Mouse (Mus musculus) kidney, adult 11 months (tissue): ENCODE results near the gene Frzb.
"Not testable (repeated sequence)": the region's sequence is repeated elsewhere in the genome, so short reads cannot be mapped to it uniquely, and the experiment has no call there.

Experiments used
- DNase-seq: peaks from one replicate; pipeline ENCODE4 v3.0.0; 2022

The Frzb gene

DNA sequence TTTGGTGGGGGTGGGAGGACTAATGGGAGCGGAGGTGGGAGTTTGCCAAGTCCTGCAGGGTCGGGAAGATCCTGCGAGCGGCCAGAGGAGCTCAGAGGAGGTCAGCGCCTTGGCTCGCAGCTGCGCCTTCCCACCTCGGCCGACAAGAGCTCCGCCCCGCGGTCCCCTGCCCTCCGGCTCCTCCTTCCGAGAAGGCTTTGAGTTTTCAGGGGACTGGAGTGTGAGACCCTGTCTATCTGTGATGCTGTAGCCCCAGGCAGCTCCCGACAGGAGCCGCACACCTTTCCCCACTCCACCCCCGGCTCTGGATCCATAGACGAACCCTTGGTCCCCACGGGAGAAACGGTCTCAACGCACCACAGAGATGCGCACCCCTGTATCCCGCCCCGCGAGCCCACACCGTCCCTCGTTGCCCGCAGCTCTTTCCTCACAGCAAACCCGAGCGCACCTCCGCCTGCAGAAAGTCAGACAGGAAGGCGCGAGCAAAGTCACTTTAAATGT, at the start of gene Frzb:
Gene Frzb, minus strand, starts transcription at position 335 of the 501 bp plus-strand sequence.
- peak; percentile 46 for DNase-seq

DNA sequence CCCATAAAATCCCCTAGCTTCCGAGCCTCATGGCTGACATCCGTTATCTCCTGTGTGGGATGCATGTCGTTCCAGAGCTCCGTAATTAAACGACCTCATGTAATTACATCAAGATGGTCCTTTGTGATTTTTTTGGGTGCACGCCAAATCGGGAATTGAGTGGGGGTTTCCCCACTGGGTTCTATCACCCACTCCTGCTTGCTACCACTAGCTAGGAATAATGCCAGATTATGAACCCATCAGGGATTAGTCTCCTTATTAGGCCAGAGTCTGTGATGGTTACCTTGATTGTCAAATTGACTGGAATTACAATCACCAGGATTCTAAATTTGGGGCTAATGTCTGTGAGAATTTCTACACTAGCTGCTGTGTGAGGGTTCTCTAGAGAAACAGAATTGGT, 47.9 kb upstream of the Frzb start:
- not testable (repeated sequence) for DNase-seq

DNA sequence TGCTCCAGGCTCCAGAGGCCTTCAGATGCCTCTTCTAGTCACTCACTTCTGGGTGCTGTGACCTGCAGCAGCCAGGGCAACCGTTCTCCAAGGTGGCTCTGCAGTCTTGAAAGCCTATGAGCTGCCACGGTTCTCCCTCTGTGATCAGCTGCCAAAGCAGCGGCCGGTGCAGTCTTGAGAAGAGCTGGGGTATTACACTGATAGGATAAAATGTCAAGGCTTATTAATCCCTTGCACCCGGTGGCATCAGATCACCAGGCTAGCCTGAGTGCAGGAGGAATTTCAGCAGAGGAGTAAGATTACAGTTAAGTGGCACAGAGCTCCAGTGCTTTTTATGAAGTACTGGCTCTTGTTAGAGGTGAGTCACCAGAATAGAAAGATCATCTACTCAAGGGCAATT, 39.4 kb upstream of the Frzb start:
- no peak for DNase-seq

DNA sequence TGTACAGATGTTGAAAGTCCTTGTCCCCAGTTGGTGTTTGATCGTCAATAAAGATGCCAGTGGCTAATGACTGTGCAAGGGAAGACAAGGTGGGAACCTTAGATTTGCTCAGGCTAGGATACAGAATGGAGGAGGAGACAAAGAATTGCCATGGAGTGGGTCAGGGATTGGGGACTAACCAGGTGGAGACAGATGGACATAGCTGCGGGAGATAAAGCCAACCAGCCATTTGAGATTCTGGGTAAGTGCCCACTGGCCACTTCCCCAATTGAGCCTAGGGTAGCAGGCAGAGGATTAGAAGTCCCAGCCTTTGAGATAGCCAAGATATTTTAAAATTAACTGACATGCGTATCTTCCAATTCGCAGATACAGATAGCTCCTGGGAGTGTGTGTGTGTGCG, 37.5 kb upstream of the Frzb start:
- DNase-seq, result no peak

DNA sequence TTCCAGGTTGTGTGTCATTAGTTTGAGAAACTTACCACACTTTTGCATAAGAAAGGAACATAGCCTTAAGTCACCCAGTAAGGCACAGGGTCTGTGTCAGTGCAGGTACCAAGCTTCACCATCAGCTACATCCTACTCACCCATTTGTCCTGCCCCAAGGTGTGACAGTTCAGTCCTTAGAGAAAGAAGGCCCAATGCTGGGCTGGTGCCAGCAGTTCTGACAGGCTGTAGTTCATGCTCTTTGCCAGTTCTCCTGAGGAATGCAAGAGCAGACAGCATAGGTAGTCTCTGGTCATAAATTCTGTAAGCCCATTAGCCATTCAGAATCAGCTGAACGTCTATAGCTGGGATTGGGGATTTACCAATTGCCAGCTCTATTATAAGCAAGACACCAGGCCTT, 28.4 kb upstream of the Frzb start:
- no peak for DNase-seq

DNA sequence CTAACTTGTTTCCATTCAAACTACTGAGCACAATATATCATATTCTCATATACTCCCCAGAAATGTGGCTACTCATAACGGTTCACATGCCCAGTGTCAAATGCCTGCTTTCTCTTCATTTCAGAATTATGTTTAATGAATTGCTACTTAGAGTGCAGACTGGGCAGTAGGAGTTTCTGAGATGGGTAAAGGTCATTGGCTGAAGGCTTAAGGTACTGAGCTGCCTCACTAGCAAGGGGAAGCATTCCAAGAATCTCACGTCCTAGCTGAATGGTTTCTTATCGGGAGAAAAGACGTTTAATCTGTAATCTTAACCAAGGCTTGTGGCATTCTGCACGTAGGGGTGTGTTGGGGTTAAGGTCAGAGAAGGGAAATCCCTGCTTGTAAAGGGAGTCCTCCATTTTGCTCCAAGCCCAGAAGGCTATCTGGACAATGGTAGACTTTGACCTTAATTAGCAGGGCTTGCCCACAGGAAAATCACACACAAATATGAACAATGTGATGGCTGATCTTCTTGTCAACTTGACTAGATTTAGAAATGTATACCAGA, 26.9 kb upstream of the Frzb start:
- DNase-seq, result peak; percentile 9

DNA sequence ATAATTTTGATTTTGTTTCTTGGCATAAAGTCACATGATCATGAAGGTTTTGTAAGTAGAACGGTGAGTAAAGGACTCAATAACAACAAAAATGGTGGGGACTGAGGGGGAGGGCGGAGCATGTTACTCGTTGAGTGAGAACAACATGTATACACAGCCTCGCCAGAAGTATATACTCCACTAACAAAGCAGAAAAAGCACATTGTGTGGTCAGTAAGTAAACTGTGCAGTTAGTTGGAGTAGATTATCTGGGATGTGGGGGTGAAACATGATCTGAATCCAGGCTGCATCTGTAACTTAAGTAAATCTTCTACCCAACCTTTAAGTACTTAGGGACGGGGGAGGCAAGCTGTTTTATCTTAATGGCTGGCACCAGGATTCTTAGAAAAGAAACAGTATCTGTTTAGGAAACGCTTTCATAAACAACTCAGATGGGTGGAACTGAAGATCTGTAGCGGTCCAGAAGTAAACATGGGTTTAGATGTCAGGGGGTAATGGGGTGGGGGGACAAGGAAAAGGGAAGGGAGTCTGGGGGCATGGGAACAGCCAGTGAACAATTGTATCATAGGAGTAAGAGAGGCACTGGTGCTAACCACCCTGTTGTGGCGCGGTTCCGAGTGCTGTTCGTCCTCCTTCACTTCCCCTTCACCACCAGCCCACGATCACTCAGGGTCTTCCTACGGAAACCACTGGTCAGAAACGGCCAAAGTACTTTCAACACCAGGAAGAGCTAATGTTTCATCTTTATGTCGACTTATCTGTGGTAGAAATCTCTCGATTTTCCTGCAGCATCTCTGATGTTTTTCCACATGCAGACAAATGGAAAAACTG, 18.8 kb upstream of the Frzb start:
- DNase-seq, result no peak

DNA sequence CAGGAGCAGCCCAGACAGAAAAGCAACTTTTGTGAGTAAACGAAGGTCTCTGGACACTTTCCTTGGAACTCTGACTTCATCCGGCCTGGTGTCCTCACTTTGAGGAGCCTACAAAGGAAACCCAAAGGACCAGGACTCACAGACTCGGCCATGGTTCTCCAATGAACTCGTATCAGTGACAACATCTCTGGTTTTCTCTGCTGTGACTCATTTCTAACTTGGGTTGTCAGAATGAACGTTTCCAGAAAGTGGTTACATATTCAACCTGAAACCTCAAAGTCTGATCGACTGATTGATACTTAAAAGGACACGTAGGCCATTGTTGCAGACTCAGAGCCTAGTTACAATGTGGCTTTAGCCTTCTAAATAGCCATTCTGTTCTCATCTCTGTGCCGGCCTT, 14.4 kb upstream of the Frzb start:
- DNase-seq, result no peak

DNA sequence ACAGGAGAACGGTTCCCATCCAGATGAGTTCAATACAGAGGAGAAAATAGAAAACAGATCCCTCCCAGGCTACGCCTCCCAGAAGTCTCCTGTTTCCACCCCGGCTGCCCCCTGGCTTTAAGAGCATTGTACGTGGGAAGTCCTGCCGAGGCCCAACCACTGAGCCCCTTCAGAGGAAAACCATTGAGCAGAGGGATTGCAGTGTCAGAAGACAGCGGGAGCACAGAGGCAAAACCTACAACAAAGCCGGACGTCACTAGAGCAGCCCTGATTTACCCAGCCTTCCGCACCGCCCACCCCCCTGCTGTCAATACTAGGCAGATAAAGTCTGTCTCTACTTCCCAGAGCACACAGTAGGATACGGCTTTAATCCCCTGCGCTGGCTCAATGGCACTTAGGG, 806 bp upstream of the Frzb start:
- DNase-seq, result no peak

DNA sequence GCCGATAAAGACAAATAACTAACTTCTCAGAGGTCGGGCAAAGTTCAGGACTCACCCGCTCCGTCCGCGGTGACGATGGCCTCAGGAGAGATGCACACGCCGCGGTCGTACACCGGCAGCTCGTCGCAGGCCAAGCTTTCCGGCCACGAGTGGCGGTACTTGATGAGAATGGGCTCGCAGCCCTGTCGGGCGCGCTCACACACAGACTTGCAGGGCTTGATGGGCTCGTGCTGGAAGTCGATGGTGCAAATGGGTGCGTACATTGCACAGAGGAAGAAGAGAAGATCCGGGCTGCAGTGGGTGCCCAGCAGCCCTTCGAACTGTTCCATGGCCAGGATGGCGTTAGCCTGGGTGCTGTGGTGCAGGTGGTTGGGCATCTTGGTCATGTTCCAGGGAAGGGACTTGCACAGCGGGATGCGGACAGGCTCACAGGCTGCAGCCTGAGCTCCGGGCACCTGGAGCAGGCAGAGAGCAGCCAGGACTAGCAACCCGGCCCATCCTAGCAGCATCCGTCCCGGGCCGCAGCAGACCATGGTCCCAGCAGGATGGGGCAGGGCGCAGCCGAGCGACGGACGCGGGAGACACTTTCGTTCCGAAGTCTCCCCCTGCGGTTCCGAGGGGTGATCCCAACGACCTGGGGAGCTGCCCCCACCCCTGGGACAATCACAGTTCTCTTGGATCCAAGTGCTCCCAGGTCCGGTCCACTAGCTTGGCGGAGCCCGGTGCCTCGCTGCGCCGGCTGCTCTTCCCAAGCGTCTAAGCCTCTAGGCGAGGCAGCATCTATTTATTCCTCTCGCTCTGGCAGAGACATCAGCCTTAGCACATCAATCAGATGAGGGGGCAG, 895 bp downstream of the Frzb start:
- peak; percentile 22 for DNase-seq

DNA sequence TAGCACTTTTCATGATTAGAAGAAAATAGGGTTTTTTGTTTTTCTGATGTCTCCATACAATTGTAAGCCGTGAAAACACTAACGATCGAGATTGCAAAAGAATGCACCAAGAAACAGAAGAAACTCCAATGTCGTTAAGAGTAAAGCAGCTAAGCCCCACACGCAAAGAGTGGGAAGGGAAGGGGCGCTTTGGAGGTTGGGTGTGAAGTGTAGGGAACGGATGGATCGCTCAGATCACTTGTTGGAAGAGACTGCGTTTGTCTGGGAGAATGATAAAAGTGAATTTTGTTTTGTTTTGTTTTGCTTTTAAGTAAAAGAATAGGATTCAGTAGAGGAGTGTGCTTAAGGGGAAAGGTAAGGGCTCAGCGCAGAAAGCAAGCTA, 1.5 kb downstream of the Frzb start:
- DNase-seq, result no peak

DNA sequence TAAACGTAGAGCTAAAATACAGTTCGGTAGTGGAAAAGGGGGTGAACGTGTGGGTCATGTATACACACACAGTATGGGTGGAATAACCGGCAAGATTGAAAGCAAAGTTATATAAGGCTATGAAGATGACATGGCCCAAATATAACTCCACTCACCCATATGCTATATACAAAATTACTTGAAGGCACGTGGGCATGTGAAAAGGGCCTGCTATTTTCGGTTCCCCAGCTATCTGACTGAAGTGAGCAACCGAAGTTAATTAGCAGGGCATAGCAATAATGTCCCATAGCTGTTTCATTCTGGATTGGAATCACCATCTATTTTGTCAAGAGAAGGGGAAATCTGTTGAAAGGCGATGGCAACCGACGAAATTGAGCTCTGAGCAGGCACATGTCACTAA, 1.9 kb downstream of the Frzb start:
- no peak for DNase-seq

DNA sequence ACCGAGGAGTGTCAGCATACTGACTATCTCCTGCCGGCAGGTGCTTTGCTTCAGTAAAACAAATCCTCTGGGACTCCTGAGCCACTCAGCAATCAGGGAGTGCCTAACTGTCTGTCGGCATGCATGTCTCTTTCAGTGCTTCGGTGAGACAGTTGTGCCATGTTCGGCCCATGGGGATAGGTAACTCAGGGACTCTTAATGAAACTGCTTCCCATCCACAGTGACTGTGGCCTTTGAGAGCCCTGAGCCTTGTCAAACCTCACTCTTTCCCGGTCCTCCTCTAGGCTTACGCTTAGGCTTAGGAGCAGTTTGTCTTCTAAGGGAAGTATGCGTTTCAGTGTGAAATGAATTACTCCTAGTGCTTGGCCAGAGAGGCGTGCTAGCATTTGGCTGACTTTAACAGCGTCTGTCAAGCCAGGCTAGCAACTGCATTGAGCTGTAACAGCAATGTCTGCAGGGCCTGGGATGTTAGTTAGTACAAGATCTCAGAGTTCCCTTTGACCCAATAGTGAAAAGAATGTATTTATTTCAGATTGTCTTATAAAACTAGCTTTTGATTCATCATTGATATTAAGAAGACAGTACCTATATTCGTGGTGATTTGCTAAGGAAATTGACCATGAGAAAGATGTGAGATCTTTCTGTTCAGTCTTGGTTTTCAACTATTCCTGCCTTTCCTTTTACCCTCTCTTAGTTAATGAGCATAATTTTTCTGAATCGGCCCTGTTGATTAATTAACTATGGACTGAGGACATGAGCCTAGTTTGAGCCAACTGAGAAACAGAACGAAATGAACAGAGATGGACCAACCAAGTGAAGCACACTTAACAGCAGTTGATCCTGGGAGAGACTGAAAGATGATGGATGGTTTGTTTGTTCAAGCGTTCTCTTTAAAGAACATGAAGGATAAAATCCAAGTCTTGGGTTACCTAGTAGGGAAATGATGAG, 2.7 kb downstream of the Frzb start:
- no peak for DNase-seq

DNA sequence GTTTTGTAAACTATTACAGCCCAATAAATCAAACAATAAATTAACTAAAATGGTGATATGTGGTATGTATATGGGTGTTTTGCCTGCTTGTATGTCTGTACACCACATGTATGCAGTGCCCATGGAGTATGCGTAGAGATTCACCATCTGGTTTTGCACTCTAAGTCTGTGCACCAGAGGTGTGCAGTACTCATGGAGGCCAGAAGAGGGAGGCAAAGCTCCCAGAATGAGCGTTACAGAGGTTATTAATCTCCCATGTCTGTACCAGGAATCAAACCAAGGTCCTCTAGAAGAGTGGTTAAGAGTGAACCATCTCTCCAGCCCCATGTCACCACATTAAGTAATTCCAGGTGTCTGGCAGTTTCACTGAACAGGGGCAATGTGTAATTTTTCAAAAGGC, 3.5 kb downstream of the Frzb start:
- no peak for DNase-seq

DNA sequence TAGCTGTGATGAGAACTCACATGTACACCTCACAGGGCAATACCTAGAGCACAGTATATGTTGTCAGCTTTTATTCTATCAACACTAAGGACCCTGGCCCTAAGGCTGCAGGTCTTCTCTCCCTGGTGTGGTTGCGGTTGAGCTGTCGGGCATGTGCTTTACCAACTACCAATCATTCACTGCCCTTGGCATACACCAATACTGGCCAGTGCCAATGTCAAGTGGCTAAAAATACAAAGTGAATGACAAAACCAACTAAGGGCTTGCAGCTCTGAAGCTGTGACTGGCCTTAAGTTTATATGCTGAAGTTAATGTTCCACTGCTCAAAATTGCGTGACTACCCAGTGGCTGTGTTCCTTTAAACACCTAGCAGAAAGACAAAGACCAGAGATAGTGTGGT, 6.0 kb downstream of the Frzb start:
- peak; percentile 71 for DNase-seq

DNA sequence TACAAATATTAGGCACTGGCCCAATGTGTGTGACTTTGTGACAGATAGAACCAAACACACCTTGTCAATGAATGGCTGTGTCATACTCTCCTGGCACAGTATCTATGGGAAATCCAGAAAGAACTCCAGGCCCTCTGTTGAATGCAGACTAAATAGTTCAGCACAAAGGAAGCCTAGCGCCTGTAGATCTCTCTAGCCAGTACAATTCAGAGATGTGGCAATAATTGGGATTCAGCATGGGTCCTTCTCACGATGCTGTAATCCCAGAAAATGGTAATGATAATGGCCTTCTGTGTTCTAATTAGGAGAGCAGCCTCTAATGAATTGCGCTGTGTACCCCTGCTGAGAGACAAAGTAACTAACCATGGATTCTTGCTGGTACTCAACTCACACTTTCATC, 8.6 kb downstream of the Frzb start:
- no peak for DNase-seq

DNA sequence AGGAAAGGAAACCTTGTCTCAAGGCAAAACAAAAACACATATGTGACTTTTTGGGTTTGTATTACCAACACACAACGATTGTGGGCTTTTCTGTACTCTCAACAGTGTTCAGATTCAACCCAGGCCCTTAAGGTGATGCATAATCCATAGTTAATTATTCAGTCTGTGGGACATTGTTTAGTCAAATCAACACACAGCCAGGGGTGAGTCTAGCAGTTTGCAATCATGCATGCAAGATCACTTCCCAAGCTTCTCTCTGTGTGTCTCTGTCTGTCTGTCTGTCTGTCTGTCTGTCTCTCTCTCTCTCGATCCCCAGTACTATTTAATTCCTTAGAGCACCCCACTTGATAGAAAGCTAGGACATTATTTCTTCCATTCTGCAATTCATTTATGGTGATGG, 10.0 kb downstream of the Frzb start:
- DNase-seq, result no peak

DNA sequence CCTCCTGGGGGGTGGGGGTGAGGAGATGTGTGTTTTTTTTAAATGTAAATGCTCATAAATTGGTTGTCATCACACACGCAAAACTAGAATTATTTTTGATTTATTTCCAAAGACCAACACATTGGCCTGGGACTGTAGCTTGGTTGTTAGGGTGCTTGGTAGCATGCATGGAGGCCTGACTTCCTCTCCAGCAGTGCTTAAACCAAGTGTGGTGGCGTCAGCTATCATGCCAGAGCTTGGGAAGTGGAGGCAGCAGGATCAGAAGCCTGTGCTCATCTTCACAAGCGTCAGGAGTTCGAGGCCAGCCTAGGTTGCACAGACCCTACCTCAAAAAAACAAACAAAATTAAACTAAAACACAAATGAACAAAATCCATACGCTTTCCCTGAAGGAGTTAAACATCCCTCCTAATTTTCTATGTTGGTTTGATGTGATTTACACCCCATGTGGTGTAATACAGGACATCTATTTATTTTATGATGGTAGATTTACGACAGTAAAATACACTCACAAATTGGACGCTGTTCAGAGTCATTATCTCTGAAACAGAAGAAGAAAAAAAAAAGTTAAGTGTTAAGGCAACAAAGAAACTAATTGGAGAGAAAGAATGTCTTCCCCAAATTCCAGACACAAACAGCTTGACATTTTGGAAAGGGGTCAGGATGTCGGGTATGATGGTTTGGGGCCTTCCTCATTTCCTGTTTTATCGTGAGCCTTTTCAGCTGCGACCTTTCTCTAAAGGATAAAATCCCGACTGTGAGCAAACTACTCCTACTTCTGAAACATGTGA, 12.4 kb downstream of the Frzb start:
- no peak for DNase-seq

DNA sequence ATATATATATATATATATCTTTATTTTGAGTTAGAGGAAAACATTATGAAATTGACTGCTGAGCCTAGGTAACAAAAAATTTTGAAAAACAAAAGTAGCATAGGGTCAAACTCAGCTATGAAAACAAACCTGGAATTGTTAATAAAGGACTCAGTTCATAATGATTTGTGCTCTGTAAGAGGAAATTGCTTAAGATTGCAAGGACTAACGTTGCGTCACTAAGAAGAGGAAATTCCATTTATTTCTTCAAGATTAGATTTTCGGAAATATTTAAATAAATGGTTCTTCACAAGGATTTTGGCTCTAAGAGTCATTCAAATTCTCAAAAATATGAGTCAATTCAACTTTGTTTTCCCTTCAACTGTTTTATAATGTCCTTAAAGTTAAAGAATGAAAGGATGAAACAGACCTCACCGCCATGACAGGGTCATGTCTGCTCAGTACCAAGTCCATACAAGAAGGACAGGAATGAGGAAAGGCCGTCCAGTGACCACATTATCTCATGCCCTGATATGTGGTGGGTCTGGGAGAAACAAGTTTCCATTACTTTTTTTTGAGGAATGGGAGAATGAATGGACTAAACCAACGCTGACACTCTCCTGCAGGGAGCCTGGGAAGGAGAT, 14.1 kb downstream of the Frzb start:
- no peak for DNase-seq

DNA sequence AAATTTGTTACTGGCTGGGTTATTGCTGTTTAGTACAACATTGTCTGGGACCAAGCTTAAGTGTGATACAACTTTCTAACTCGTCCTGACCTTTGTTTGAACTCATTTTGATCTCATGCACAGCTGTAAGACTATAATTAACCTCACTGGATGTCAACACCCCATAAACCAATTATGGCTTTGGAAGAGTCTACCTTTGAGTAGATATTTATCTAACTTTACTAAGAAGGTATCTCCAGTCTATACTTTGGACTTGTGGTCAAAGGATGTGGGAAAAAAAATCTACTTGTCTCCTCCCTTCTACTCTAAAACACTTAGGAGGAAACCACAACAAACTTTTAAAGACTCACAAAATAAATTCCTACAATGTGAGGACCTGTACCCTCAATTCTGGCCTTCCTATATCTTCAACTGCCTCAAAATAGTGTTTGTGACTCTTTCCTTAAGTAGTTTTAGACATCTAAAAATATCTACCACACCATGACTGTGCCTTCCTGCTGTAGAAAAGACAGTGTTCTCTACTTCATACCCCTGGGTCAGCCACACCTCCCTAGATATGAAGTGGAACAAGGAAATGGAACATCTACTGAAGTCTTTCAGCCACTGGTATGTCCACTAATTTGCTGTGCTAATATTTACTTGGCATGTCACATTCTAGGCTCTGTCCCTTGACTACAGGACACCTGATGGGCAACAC, 16.9 kb downstream of the Frzb start:
- DNase-seq, result no peak

DNA sequence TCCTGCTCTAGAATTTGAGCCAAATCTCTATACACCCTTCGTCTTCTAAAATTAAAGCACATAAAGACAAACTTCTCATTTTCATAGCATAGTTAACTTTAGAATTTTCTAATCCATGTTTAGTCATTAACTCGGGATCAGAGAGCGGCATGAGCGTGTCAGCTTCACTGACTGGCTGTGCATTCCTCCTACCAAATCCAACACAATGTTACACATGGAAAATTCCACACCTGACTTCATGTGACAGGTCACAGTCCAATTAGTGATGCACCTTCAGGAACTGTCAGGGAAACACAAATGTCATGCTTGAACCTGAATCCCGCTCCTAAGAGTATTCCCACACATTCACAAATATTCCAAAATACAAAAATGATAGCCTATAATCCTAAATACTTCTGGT, 24.3 kb downstream of the Frzb start:
- DNase-seq, result peak; percentile 26
